Mouse (Mus musculus) brain, adult 2 months (tissue): ENCODE data around the gene Dach1.

Source experiments
- DNase-seq: peaks from one replicate; pipeline ENCODE4 v3.0.0; 2011; ENCODE audit warnings: low read depth, low spot score

The Dach1 gene

GRCm38 (mm10) chr14:98109929-98110328 is 59.6 kb downstream of the Dach1 start:
- DNase-seq: no peak

DNA sequence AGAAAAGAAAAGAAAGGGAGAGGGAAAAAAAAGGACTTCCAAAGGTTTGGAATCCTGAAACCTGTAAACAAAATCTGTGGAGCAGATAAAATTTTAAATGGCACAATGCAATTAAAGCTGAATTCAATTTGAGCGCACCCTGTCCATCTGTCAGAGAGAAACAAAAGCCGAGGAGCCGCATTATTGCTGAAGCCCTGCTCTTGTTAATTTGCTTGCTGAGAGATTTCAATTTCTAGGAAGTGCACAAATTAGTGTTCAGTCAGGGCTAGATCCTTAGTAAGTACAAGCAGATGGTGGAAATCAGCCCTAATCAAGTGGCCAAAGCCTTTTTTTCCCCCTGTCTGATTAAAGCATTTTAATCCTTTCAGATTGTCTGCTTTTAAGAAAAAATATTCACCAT is 60.8 kb downstream of the Dach1 start:
- DNase-seq: peak; percentile 40

DNA sequence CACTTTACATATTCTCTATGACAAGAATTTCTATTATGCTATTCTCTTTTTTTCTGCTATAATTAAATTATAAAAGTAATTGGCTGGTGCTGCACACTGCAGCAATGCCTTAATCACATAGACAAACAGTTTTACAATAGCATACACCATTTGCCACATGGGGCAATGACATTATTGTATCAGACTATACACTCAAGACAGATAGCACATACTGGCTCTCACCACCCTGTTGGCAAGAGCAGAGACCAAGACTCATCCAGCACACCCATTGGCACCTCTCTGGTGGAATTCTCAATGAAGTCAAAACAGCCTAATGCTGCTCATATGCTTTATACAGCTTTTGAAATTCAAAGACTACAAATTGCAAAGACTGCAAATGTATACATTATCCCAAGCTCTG is 63.4 kb downstream of the Dach1 start:
- no peak for DNase-seq

GRCm38 (mm10) chr14:98104314-98104955 is 65.1 kb downstream of the Dach1 start:
- DNase-seq: no peak

DNA sequence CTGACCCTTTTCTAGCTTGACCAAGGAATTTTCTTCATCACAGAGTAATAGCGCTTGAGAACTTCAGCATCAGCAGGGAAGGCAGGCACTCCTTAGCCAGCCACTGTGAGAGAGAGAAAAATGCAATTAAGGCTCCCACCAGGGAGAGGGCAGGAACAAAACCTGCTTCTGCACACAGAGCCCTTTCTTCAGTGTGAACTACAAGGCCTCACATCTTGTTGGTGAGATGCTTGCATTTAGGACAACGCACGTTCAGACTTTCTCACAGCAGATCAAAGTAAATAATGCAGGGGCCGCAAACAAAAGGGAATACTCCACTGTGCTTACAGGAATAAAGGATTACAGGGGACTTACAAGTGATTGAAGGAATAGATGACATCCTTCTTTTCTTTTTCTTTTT is 74.3 kb downstream of the Dach1 start:
- no peak for DNase-seq

DNA sequence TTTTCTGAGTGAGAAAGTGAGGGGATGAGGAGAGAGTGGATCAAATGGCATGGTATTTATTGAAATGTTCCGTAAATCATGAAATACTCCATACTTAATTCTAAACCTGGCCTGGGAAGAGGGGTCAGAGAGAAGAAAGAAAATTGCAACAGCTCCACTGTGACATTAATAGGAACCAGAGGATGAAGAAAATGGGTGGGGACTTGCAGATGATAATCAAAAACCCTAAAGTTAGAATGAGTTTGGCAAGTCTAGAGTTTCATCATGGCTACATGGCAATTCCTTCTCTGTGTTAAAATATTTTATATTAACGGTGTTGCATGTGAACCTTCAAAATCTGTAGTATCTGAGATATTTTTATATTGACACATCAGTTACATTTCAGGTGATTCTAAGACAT is 80.3 kb downstream of the Dach1 start:
- DNase-seq: no peak

DNA sequence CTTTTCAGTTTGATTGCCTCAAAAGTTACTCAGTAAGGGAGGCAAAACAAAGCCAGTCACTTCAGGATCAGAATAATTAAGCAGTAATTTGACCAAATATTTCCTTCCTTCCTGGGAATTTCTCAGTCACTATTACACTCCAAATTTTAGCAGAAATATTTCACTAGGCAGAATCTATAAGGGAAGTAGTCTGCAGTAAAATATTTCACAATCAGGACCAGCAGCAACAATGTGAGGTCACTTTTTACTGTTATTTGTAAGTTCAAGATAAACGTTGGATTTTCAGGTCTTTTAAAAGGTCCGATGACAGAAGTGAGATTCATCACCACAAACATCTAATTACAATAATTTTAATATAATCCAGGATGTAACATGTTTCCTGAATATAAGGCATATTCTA is 82.2 kb downstream of the Dach1 start:
- no peak for DNase-seq

DNA sequence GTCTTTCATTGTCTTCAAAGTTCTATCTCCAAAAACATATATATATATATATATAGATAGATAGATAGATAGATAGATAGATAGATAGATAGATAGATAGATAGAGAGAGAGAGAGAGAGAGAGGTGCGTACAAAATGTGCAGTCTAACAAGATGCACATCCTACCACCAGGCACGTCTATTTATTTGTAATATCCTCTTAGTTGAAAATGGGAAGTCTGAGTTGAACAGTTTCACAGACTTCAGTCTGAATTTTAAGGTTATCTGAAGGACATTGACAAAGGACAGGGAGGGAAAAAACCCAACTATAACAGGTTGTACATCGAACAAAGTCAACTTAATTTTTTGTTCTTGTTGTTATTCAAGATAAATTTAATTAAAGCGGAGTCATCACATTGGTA is 82.8 kb downstream of the Dach1 start:
- DNase-seq: no peak

DNA sequence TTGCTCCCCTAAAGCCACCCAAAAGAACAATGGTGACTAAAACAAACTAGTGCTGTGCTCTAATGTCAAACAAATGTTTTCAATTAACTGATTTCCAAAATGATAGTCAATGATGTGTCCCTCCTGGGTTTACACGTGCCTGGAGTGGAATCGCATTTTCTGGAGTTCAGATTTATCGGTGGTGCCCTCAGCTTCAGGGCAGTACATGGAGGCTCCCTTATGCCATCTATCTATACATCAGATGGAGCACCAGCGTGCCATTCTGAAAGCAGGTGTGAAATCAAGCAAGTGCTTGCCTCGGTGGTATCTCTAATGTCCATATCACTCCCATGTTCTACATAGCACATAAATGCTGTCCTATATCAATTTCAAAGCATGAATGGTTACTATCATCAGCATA is 84.4 kb downstream of the Dach1 start:
- DNase-seq: no peak

DNA sequence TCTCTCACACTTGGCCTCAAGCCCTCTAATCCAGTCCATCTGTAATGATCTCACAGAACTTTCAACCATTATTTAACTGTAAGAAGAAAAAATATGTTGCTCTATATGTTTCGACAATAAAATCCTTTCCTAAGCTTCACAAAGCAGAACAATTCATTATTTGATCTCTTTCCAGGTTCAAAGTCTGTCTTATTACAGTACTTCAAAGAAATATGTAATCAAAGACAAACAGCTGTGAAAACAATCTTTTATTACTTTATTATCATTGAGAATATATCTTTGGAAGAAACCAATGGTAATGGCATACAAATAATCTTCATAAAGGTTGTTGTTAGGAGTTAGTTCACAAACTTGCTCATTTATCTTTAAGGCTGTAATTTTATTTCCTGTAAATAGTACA is 84.8 kb downstream of the Dach1 start:
- DNase-seq: no peak

DNA sequence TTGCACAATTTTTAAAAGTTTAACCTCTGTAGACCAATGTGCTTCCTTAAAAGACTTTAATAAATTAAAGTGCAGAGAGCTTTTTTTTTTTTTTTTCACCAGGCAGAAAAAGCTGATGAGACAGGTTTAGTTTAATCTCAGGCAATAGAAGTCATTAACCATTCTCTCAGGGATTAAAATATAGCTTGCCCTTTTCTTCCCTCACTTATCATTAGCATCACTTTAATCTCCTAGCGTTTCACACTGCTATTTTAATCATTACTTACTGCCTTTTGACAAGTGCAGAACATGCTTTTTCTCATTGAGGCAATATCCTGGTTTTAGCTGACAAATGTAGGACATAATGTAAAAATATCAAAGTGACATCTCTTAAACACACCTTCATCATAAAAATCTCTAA is 86.1 kb downstream of the Dach1 start:
- no peak for DNase-seq

DNA sequence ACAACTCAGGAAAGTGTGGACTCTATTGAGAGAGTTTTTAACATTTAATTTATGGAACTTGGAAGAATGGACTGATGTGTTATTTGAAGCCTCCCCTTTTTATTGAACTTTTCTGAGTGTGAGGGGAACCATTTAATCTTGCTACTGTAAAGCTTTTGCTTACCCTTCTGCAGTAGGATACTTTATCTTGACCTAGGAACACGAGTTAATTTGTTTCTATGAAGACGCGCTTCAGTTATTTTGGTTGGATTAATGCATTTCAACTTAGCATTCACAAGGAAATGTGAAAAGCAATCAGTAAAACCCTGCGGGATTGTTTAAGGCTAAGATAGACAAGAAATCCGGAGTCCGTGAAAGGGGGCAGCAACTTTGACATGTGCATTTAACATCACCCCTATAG is 89.6 kb downstream of the Dach1 start:
- DNase-seq: no peak

- no peak for DNase-seq
Measured at GRCm38 (mm10) chr14:98077996-98078395, 91.6 kb downstream of the Dach1 start.

DNA sequence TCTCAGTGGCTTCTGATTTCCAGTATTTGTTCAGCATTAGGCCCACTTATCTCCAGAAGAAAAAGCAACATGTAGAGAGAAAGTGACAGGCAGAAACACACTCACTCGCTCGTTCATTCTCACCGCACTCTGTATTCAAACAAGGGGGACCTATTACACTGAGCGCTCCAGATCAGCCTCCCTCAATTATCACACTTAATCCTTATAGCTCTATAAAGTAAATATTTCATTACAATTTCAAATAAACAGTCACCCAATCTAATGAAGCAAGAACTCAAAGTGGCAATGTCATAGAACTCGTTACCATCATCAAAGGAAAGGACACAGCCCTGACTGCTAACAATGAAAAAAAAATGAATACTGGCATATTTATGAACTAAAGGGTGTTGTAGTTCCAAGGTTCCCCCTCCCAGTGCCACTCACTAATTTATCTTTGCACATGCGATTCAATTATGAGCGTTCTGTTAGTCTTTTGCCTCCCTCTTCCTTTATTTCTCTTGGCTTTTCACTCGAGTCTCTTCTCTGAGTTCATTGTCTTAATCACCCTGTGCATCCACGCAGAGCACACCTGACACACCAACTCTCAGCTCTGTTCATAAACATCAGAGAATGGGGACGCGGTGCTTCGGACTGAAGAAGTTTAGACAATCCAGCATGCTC is 96.0 kb downstream of the Dach1 start:
- no peak for DNase-seq

- no peak for DNase-seq
Measured at GRCm38 (mm10) chr14:98072647-98073420, 96.7 kb downstream of the Dach1 start.

DNA sequence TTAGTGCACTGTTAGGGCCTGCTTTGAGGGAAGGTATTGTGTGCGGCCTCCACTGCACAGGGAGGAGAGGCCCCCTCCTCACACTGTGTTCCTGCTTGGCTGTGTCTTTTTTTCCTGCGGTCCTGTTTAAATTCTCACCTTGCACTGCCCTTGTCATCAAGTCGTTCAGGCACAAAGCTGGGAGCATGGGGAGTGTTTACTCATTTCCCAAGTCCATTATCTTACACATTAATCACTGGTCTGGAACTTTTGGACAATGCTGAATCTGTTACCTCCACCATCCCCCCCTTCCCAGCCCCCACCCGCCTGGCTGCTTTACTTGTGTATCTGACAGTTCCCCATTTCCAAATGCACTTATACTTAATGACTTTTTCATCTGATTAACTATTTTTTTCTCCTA is 97.7 kb downstream of the Dach1 start:
- DNase-seq: no peak

DNA sequence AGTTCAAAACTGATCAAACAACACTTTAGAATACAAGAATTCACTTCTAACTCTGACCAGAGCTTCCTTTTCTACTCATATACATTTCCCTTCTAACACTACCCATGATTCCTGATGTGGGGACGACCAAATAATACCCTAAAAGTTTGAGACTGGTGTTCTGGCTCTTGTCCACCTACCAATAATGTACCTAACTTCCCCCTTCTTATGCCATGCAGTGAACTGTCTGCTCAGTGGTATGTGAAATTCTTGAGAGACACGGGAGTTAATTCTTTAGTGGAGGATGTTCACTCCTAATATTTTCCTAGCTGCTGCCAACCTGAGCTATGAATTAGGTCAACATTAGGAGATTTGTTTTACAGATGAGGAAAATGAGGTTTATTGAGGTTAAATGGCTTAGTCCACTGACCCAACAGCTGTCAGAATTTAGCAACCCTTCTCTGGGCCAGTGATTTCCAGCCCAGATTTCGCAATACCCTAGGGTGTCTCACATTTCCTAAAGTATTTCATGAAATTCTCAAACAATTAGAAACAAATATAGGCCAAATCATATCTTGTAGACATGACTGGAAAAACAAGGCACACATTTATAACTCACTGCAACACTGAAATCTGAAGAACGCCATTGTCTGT is 102.2 kb downstream of the Dach1 start:
- DNase-seq: no peak

DNA sequence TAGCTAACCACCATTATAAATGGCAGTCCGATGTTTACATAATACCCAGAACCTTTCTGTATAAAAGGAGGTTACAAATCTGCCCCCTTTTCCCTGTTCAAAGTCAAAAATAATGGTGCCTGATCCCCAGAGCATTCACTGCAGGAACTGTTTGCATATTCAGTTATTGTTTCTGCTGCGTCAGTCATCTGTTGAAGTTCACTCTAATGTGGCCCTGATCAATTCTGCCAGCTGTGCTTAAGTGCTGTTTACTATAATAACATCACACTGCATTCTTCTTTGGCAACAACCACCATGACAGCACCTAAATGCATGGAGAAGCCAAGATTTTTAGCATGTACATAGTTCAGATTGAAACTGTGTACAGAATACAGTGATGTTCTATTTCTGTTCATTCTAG is 105.4 kb downstream of the Dach1 start:
- DNase-seq: no peak

DNA sequence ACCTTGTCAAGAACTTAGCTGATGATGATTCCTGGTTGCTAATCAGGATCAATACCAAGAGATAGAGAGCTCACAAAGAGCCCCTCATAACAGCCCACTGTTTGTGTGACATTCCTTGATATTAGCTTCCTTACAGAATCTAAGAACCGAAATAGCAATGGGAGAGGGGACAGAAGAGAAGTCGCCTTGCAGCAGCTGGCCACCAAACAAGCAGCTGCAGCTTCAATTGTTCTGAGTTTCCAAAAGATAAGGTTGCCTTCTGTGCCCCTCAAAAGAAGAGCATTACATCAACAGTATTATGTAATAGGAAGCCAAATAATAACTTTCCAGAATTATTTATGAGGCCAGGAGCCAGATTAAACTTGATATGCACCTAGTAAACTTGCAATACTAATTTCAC is 120.2 kb downstream of the Dach1 start:
- DNase-seq: no peak

DNA sequence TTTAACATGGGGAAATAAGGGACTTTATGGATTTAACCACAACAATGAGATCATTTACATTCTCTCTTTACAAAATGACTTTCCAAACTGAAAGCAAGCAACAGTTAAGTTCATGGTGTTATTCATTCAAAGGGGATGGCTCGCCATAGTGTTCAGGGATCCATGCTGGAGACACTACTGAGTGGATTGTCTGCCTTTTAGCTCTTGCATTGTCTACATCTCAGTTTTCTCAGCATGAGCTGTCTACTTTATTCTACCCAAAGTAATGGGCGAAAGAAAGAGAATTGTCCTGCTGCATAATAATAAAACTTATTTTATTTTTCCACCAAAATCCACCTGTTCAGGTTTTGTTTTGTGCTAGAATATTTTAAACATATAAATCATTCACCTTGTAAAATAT is 121.2 kb downstream of the Dach1 start:
- DNase-seq: no peak

- no peak for DNase-seq
Measured at GRCm38 (mm10) chr14:98047670-98048069, 121.9 kb downstream of the Dach1 start.

DNA sequence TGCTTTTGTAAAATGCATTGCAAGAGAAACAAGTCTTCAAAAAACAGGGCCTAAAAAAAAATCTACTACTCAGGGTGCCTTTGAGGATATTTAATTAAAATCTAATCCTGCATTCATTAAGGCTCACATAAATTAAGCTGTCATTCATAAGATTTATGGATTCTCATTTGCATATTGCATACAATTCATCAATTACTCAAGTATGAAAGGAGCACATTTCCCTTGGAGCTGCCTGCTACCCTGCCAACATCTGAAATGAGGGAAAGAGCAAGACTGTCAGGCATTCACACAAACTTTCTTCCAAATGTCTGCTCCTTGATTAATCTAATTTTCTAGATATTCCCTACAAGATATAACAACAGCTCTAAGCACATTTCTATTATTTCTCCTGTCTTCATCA is 122.6 kb downstream of the Dach1 start:
- DNase-seq: no peak

DNA sequence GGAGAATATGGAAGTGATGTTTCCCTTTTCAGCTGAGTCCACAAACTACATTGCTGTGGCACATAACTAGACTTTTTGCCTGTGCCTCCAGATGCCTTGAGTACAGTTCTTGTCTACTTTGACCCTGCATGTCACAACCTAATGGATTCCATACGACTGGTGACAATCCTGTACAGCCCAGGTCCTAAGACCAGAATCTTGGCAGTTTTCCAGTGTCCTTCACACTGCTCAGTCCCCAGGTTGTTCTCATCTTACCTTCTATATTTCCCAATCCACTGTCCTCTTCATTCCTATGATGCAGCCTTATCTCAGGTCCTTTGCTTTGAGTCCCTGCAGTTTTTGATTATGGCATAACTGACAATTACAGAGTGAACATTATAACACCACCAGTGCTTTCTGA is 131.0 kb downstream of the Dach1 start:
- DNase-seq: no peak
